8 mouse cellular contexts compared by ENCODE assay signal in genomic region chr17:46781876-46782275, GRCm38 (mm10). TPM values are rescaled to one million over a fixed set of nuclear protein-coding genes. Genes with fewer than 3 reads are reported as not detected.
A peak's percentile ranks its signal among the peaks of the same experiment; 100 is the strongest.
DNase-seq lines count a peak whose midpoint lies in the region; ATAC-seq lines count a peak whose summit lies in the region.

No protein-coding gene starts in this region.

- H3K4me2 ChIP-seq in heart, embryonic 16.5 days (ENCODE audit: low read depth, low read length) = peak overlapping the region; percentile 61
- H3K4me2 ChIP-seq in hindbrain, embryonic 16.5 days (ENCODE audit: low read length) = peak overlapping the region; percentile 68
- H3K4me2 ChIP-seq in midbrain, embryonic 12.5 days (replicated peaks) = peak overlapping the region; percentile 68

- H3K27ac ChIP-seq in heart, embryonic 16.5 days (ENCODE audit: low read length) = peak overlapping the region; percentile 75
- peak overlapping the region; percentile 88 for H3K27ac ChIP-seq in hindbrain, embryonic 16.5 days (ENCODE audit: low read depth, low read length)
- H3K27ac ChIP-seq in midbrain, embryonic 12.5 days (replicated peaks) = peak overlapping the region; percentile 83

- H3K27me3 ChIP-seq in heart, embryonic 16.5 days (ENCODE audit: control insufficient read depth, insufficient read depth, low read length) = no peaks in the 10 kb centered on the region
- no peaks in the 10 kb centered on the region for H3K27me3 ChIP-seq in hindbrain, embryonic 16.5 days (replicated peaks; ENCODE audit: control insufficient read depth, insufficient read depth, low read length)
- H3K27me3 ChIP-seq in midbrain, embryonic 12.5 days = no peaks in the 10 kb centered on the region

- H3K36me3 ChIP-seq in heart, embryonic 16.5 days (ENCODE audit: control insufficient read depth, insufficient read depth) = peaks cover 32% of the 10 kb centered on the region
- peaks cover 26% of the 10 kb centered on the region for H3K36me3 ChIP-seq in hindbrain, embryonic 16.5 days (ENCODE audit: control insufficient read depth, insufficient read depth, low read length)
- peaks cover 37% of the 10 kb centered on the region for H3K36me3 ChIP-seq in midbrain, embryonic 12.5 days

- 1% methylated on average over 11 of the region's 11 CpGs for WGBS in heart, embryonic 16.5 days
- 7% methylated on average over 11 of the region's 11 CpGs for WGBS in hindbrain, embryonic 16.5 days
- 9% methylated on average over 11 of the region's 11 CpGs for WGBS in midbrain, embryonic 12.5 days

- H3K4me3 ChIP-seq in heart, embryonic 16.5 days (ENCODE audit: low read length) = peak overlapping the region; percentile 64
- peak overlapping the region; percentile 62 for H3K4me3 ChIP-seq in hindbrain, embryonic 16.5 days (ENCODE audit: low read length)
- peak overlapping the region; percentile 71 for H3K4me3 ChIP-seq in midbrain, embryonic 12.5 days

- H3K9ac ChIP-seq in heart, embryonic 16.5 days (ENCODE audit: low read length) = peak overlapping the region; percentile 79
- peak overlapping the region; percentile 77 for H3K9ac ChIP-seq in hindbrain, embryonic 16.5 days (ENCODE audit: low read depth, low read length)
- H3K9ac ChIP-seq in midbrain, embryonic 12.5 days (replicated peaks) = peak overlapping the region; percentile 81

- no peaks in the 10 kb centered on the region for H3K9me3 ChIP-seq in heart, embryonic 16.5 days (replicated peaks; ENCODE audit: control insufficient read depth, low read length)
- no peaks in the 10 kb centered on the region for H3K9me3 ChIP-seq in hindbrain, embryonic 16.5 days (ENCODE audit: control insufficient read depth, low read length)
- H3K9me3 ChIP-seq in midbrain, embryonic 12.5 days = no peaks in the 10 kb centered on the region

- no peak for DNase-seq in heart, adult 18-20 months
- peak; percentile 58 for DNase-seq in adipocyte (ENCODE audit: low spot score)
- DNase-seq in adrenal gland, postnatal 4 days (ENCODE audit: low spot score in 2 of 2) = no peak
- DNase-seq in urinary bladder, postnatal 14 days (ENCODE audit: low spot score) = no peak
- DNase-seq in adrenal gland, adult 8-10 months = no peak

- no peak; the same call in 1 of the 2 replicates for ATAC-seq in heart, embryonic 16.5 days (replicated peaks; ENCODE audit: extremely low read depth, insufficient read depth, low FRiP score)
- ATAC-seq in hindbrain, embryonic 16.5 days = no peak
- no peak for ATAC-seq in midbrain, embryonic 12.5 days (ENCODE audit: low FRiP score, low read depth)

- peaks cover 6% of the 10 kb centered on the region; the same call in 1 of the 2 replicates for H3K4me1 ChIP-seq in heart, embryonic 16.5 days (ENCODE audit: control insufficient read depth, insufficient read depth, low read length)
- peaks cover 9% of the 10 kb centered on the region for H3K4me1 ChIP-seq in hindbrain, embryonic 16.5 days (ENCODE audit: control insufficient read depth, insufficient read depth, low read depth, low read length)
- H3K4me1 ChIP-seq in midbrain, embryonic 12.5 days = peaks cover 8% of the 10 kb centered on the region

RNA-seq across cellular contexts. Expression of gene Rpl7l1, which starts 0.6 kb away (rescaled TPM):
- 93.0 and 103 TPM in 2 replicates for polyA plus RNA-seq in heart, embryonic 16.5 days (2015; fragmentation: Nextera tagmentation; extraction: Ambion mirVana)
- 10 to 100 TPM; 59.8 to 61.8 TPM for total RNA-seq in heart, adult 18-20 months (2021)
- polyA plus RNA-seq in hindbrain, embryonic 16.5 days (2015; fragmentation: Nextera tagmentation; extraction: Ambion mirVana) = 75.5 and 80.4 TPM in 2 replicates
- polyA plus RNA-seq in midbrain, embryonic 12.5 days (2016; fragmentation: Nextera tagmentation; extraction: Ambion mirVana) = 150 and 161 TPM in 2 replicates
- 100 to 1,000 TPM in 1 of 2 experiments, 10 to 100 TPM in 1; 85.7 to 101 TPM for total RNA-seq in adrenal gland, postnatal 4 days (2021)
- total RNA-seq in adrenal gland, adult 8-10 months (2022) = 10 to 100 TPM; 78.9 to 89.9 (median 83.8) TPM

RNA-seq across cellular contexts. Expression of gene 2310039H08Rik, which starts 9.4 kb away (rescaled TPM):
- polyA plus RNA-seq in heart, embryonic 16.5 days (2015; fragmentation: Nextera tagmentation; extraction: Ambion mirVana) = 52.0 and 55.1 TPM in 2 replicates
- total RNA-seq in heart, adult 18-20 months (2021) = 10 to 100 TPM; 24.4 to 29.4 TPM
- 49.8 and 57.2 TPM in 2 replicates for polyA plus RNA-seq in hindbrain, embryonic 16.5 days (2015; fragmentation: Nextera tagmentation; extraction: Ambion mirVana)
- polyA plus RNA-seq in midbrain, embryonic 12.5 days (2016; fragmentation: Nextera tagmentation; extraction: Ambion mirVana) = 48.5 and 55.0 TPM in 2 replicates
- 10 to 100 TPM; 53.0 to 73.7 TPM for total RNA-seq in adrenal gland, postnatal 4 days (2021)
- 10 to 100 TPM; 53.9 to 87.1 (median 61.4) TPM for total RNA-seq in adrenal gland, adult 8-10 months (2022)

RNA-seq across cellular contexts. Expression of gene Ptcra, which starts 18.4 kb away (rescaled TPM):
- polyA plus RNA-seq in heart, embryonic 16.5 days (2015; fragmentation: Nextera tagmentation; extraction: Ambion mirVana) = 17.0 and 38.9 TPM in 2 replicates
- not detected for total RNA-seq in heart, adult 18-20 months (2021)
- 0.16 TPM in 1 of 2 replicates, not detected in the other for polyA plus RNA-seq in hindbrain, embryonic 16.5 days (2015; fragmentation: Nextera tagmentation; extraction: Ambion mirVana)
- 0.55 and 0.65 TPM in 2 replicates for polyA plus RNA-seq in midbrain, embryonic 12.5 days (2016; fragmentation: Nextera tagmentation; extraction: Ambion mirVana)
- total RNA-seq in adrenal gland, postnatal 4 days (2021) = under 1 TPM in 1 of 2 experiments, not detected in 1; 0.22 TPM
- total RNA-seq in adrenal gland, adult 8-10 months (2022) = not detected

RNA-seq across cellular contexts. Expression of gene Cnpy3, which starts 29.9 kb away (rescaled TPM):
- 50.6 and 51.4 TPM in 2 replicates for polyA plus RNA-seq in heart, embryonic 16.5 days (2015; fragmentation: Nextera tagmentation; extraction: Ambion mirVana)
- total RNA-seq in heart, adult 18-20 months (2021) = 10 to 100 TPM; 16.5 to 18.2 TPM
- polyA plus RNA-seq in hindbrain, embryonic 16.5 days (2015; fragmentation: Nextera tagmentation; extraction: Ambion mirVana) = 71.4 and 78.0 TPM in 2 replicates
- 54.1 and 54.6 TPM in 2 replicates for polyA plus RNA-seq in midbrain, embryonic 12.5 days (2016; fragmentation: Nextera tagmentation; extraction: Ambion mirVana)
- 10 to 100 TPM; 61.5 to 63.3 TPM for total RNA-seq in adrenal gland, postnatal 4 days (2021)
- 10 to 100 TPM; 66.6 to 74.1 (median 70.7) TPM for total RNA-seq in adrenal gland, adult 8-10 months (2022)

RNA-seq across cellular contexts. Expression of gene Gnmt, which starts 52.9 kb away (rescaled TPM):
- 1.8 and 2.5 TPM in 2 replicates for polyA plus RNA-seq in heart, embryonic 16.5 days (2015; fragmentation: Nextera tagmentation; extraction: Ambion mirVana)
- 1 to 10 TPM; 3.7 to 4.1 TPM for total RNA-seq in heart, adult 18-20 months (2021)
- polyA plus RNA-seq in hindbrain, embryonic 16.5 days (2015; fragmentation: Nextera tagmentation; extraction: Ambion mirVana) = 1.1 and 1.7 TPM in 2 replicates
- 0.52 and 0.75 TPM in 2 replicates for polyA plus RNA-seq in midbrain, embryonic 12.5 days (2016; fragmentation: Nextera tagmentation; extraction: Ambion mirVana)
- total RNA-seq in adrenal gland, postnatal 4 days (2021) = 10 to 100 TPM in 1 of 2 experiments, 1 to 10 TPM in 1; 1.8 to 15.4 TPM
- 1 to 10 TPM; 1.2 to 1.8 (median 1.6) TPM for total RNA-seq in adrenal gland, adult 8-10 months (2022)
